Mouse (Mus musculus) bone marrow, adult 2 months (tissue): Measurements from ENCODE around the gene Eml2.

Source experiments
- CTCF ChIP-seq: fragments of 200-500 bp; IDR thresholded peaks from 2 replicates; pipeline ENCODE4 v1.5.1; 2011; ENCODE audit warnings: low read length, control low read depth; ENCODE audit not compliant: control insufficient read depth, insufficient read depth
- POLR2A ChIP-seq: fragments of 200-500 bp; IDR thresholded peaks from 2 replicates; pipeline ENCODE4 v1.6.1; 2011; ENCODE audit warnings: low read depth, mild to moderate bottlenecking, control low read depth, low read length, borderline replicate concordance; ENCODE audit not compliant: control insufficient read depth

- no peak for TF ChIP-seq CTCF
- TF ChIP-seq POLR2A = no peak
Measured at GRCm38 (mm10) chr7:19226817-19227797, 50.9 kb downstream of the Eml2 start.
